Mouse (Mus musculus) fibroblast of lung, adult 2 months (primary cell): ENCODE measurements around the gene Stk11.

Experiments
- DNase-seq: peaks from one replicate; pipeline ENCODE4 v3.0.0-alpha.2; 2011; ENCODE audit warnings: low read depth

The Stk11 gene

DNA sequence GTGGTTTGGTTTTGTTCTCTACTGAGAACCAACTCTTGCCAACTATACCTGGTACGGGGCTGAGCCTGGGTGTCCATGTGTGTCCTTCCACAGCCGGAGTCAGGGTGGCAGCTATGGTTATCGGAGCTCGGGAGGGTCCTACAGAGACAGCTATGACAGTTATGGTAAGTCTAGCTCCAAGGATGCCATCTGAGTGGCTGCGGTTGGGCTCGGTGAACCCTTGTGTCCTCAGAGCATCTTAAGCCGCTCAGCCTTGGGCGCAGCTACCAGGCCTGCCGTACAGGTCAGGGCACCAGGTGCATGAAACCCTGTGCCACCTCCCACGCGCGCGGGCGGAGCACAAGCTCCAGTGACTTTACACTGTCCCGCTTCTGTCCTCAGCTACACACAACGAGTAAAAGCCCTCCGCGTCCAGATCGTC lies 55.0 kb downstream of the Stk11 start:
- no peak for DNase-seq

DNA sequence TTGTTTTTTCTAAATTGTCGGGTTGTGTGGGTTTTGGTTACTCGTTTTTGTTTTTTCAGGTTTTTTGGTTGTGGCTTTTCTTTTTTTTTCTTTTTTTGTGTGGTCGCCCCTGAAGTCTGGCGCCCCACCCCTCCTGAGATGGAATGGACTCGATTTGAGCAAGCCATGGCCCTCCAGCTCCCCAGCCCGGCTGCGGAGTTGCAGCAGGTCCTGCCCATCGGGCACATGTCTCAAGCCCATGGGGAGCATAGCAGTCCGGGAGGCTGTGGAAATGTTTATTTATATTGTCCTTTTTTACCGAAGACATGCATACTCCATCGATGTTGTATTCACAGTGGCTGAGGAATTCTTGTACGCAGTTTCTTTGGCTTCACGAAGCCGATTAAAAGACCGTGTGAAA lies 55.6 kb downstream of the Stk11 start:
- no peak for DNase-seq

DNA sequence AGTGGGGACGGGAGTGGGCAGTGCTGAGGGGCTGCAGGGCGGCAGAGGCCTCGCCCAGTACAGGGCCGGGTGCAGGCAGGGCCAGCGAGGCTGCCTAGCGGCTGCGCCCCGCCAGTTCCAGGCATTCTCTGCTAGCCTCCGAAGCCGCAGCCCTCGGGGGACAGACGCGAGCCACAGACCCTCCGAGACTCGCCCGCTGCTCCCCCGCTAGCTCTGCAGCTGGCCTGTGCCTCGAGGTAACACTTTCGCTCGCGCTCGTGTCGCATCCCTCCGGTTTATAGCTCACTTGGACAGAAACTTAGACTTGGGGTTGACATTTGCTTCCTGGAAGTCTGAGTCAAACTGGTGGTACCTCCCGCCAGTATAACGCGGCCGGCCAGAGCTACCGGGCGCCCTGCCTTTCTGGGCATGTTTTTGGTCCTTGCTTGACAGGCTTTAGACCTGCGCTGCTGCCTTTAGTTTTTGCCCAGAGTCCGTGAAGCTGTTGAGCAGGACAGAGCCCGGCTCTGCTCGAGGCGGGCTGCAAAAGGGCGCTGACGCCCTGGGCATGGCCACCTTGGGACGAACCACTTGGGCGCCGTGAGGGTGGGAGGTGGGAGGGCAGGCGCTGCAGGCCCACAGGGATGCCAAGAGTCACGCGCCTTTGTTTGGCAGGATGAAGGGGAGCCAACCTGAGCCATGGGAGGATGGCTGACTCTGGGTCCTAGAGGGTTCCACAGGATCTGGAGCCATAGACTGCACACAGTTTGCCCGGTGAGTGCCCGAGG lies 56.3 kb downstream of the Stk11 start:
- DNase-seq = no peak

DNA sequence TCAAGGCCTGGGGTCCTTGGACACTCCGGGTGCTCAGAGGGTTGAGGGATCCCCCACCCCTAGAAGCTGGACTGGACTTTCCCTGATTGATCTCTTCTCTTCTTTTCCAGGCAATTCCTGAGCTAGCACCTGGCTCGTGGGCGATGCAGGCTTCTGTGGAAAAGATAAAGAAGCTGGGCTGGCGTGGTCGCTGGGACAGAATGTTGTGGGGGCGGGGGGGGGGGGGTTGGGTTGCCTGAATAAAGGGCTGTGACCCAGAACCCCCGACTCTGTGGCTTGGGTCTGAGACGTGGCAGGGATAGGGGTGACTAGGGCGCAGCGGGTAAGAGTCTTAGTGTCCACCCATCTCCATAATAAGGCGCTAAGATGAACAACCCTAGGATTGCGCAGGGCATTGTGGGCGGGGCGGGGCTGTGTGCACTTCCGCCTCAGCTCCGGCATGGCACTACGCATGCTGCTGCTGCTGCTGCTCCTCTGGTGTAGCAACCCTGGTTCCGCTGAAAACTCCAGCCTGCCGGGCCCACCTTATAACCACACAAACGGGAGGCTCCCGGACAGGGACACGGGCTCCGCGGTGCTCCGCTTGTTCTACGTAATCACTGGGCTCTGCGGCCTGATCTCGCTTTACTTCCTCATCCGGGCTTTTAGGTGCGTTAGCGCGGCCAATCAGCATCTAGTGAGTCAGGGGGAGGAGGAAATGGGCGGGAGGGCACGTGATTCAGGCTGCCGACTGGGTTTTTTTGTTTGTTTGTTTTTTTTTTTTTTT lies 57.1 kb downstream of the Stk11 start, which contains the start of gene 1600002K03Rik:
TSS of gene 1600002K03Rik (plus strand) at position 418 of the 766 bp plus-strand sequence.
- DNase-seq = no peak

DNA sequence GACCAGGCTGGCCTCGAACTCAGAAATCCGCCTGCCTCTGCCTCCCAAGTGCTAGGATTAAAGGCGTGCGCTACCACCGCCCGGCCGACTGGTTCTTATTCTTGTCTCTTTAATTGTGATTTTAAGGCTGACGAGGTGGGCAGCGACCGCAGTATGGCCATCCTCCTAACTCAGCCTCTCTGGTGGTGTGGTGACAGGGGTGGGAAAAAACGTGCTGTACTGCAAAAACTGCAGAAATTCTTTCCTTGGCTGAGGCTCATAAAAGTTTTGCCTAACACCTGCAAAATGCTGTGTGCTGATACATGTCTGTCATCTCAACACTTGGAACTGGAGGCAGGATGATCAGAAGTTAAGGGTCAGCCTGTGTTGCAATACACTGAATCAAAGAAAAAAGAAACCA lies 57.8 kb downstream of the Stk11 start:
- no peak for DNase-seq

DNA sequence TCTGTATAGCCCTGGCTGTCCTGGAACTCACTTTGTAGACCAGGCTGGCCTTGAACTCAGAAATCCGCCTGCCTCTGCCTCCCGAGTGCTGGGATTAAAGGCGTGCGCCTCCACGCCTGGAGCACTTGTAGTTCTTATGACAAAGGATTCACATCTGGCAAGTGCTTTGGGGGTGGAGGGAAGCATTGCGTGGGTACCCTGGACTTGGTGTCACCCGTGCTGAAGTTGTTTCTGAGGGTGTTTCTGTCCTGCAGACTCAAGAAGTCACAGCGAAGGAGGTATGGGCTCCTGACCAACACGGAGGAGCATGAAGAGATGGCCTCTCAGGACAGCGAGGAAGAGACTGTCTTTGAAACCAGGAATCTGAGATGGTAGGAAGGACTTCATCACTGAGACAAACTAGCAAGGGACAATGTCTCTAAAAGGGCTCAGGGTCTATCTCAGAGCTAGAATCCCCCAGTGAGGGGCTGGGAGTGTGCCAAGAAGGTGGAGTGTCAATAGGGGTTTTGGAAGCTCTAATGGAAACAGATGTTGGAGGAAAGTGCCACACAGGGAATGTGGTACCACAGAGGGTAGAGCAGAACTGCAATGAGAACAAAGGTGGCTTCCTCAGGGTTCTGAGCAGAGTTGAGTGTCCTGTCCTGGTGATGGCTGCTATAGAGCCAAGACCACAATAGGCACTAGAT lies 58.5 kb downstream of the Stk11 start:
- no peak for DNase-seq

DNA sequence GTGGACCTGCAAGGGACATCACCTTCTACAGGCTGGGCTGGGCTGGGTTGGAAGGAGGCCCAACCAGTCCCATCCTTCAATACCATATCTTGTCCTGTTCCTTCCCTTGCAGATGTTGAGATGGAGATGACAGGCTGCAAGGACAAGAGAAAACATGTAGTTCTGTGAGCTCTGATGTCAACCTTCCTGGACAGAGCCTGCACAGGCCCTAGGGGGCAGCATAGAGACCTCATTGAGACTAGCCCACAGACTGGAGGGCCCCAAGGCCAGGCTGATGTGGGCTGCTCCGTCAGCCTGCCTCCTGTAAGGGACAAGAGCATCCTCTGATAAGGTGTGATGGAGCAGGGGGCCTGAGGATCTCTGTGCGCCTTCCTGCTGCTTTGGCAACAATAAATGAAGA lies 59.1 kb downstream of the Stk11 start:
- no peak for DNase-seq

DNA sequence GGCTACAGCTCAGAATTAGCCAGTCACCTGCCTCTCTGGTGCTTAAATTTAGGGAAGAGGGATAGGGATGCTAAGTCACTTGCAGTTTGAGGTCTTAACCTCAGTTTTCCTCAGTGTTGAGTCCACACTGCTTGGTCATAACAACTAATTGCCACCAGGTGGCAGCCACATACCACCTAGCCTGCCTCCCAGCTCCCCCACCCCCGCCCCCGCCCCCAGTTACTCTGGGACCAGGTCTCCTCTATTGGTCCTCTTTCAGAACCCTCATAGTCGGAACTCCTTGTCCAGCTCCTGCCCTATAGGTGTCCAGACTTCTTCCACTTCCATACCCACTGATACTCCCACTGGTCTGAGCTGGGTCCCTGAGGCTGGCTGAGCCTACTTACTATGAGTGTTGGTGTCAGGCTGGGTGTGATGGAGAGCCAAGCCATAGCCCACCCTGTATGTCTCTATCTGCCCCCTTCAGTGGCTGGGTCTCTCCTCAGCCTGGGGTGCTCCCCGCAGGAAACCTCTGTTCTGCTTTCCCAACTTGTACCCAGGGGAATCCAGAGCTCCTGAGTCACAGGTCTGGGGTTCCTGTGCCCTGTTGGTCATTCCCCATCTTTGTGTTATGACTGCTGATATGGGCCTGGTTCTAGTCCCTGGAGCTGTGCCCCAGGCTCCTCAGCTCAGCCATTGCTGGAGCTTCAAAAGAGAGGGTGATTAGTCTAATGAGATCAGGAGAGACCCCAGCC lies 60.1 kb downstream of the Stk11 start:
- no peak for DNase-seq

DNA sequence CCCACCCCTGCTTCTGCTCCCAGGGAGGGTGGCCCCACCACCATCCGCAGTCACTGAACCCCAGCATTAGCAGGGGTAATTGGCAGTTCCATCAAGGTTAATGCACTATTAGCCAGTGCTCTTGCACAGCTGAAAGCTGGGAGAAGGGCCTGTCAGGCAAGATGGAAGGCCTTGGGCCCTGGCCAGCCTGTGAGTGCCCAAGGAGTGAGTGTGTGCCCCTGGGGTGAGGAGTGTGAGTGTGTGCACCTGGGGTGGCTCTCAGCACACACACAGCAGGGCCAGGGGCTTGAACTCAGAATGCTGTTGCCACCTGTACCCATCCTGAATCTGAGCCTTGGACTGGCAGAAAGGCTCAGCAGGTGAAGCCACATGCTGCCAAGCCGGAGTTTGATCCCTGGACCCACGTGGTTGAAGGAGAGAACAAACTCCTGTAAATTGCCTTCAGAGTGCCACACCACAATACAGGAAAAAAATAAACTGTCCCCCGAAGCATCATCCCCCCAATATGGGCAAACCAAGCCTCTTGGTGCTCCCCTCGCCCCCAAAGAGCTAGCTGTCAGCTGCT lies 60.7 kb downstream of the Stk11 start:
- DNase-seq = no peak

DNA sequence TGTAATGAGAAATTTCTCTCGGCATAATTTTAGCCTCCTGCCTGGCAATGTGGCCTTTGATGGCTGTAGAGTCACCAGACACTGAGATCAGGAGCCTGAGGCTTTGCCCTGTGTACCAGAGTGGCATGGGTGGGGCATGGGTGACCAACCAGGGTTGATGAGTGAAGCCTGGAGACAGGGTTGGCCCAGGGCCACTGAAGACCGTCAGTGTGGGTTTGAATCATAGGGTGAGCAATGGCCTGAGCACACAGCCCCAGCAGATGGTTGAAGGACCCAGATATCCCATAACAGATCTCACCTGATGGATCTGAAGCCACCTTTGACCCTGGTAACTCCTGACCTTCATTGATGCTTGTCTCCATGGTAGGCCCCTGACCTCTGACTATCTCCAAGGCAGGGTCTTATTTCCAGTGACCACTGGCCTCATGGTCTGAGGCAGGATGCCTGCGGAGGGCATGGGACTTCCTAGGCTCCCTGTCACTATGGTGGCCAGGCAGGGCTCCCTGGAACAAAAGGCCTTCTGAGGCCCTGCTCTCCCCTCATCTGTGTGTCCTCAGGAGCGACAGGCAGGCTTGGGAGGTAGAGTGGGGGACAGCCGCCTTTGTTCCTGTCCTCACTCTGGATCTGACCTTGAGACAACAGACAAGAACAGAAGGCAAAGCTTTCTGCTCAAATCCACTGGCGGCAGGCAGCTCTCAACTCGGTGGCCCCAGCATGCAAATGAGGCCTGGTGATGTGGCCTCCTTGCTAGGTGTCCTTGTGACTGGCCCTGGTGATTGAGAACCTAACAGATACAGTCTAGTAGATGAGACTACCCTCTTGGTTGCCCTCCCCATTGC lies 62.1 kb downstream of the Stk11 start:
- no peak for DNase-seq

DNA sequence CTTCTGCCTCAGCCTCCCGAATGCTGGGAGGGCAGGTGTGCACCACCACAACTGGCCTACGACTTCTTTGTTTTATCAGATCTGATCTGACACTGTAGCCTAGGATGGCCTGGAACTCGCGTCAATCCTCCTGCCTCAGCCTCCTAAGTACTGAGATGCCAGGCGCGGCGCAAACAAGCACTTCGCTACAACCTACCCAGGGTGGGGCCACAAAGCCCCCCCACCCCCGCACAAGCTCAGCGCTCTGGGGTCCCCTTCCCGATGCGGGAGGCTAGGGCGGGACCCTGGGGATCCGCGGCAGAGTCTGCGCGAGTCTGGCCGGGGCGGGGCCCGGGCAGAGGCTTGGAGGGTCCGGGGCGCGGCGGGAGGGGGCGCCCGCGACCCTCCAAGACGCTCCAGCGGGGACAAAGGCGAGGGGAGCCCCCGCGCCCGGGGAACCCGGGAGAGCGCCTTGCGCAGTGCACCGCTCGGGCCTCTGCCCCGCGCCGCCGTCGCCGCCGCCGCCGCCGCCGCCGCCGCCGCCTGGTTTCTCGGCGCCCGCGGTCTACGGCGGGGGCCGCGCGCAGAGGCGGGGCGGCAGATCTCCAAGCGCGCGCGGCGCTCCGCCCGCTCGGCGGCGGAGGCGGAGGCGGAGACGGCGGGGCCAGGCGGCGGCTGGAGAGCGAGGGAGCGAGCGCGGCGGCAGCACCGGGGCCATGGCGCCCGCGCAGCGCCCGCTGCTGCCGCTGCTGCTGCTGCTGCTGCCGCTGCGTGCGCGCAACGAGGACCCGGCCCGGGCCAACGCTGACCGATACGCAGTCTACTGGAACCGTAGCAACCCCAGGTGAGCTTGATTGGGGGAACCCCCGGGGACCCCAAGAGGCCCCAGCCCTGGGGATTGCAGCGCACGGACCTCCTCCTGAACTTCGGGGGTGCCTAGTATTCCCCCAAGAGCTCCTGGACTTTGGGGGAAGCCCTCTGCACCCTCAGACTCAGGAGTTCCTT lies 63.8 kb downstream of the Stk11 start, which contains the start of gene Efna2:
TSS of gene Efna2 (plus strand) at position 415 of the 984 bp plus-strand sequence.
- no peak for DNase-seq
